28 mouse cellular contexts compared by ENCODE assay signal in the genomic region with DNA sequence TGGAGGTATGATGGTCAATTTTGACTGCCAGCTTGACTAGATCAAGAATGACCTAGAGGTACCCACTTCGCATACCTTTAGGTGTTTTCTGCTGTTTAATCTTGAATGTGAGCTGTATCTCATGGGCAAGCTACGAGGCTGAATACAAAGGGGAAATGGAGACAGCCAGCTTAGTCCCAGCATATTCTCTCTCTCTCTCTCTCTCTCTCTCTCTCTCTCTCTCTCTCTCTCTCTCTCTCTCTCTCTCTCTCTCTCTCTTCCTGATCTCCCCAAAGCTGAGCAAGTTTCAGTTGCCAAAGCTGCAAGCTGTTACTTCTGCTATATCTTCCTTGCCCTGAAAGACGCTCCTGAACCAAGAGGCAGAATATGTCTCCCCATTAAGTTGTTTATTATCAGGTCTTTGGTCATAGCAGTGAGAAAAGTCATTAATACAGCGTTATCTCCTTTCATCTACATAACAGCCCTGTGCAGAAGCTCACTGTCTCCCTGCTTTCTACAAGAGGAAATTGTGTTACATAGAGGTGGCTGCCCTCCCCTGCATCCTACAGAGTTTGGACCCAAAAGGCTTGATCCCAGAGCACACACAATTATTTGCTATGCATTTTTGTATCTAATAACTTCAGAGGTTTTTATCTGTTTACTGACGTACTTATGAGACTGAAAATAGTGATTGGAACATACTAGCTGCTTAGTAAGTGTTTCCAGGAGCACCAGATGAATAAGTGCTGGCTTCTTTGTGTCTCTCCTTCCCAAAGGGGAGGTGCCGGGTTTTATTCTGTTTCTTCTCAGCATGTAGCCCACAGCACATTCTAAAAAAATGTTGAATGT. TPM values are rescaled to one million over a fixed set of nuclear protein-coding genes. Genes with fewer than 3 reads are reported as not detected.
DNase-seq lines count a peak whose midpoint lies in the region; ATAC-seq and TF ChIP-seq lines count a peak whose summit lies in the region.
"Had no signal": no experiment of that assay in that cellular context is flagged by ENCODE, and none has a peak within 500 bp of the region (broad histone marks: within the 10 kb centered on the region; RNA-seq: fewer than 3 reads in every experiment).

No protein-coding gene starts in this region.

- no peak overlapping the region for H3K4me3 ChIP-seq in heart, embryonic 16.5 days (ENCODE audit: low read length)
- no peak overlapping the region for H3K4me3 ChIP-seq in heart, embryonic 10.5 days
- no peak overlapping the region for H3K4me3 ChIP-seq in kidney, postnatal 0 days (replicated peaks; ENCODE audit: low read depth, low read length)
- no peak overlapping the region for H3K4me3 ChIP-seq in forebrain, embryonic 14.5 days (ENCODE audit: low read depth, low read length)
- H3K4me3 ChIP-seq in lung, adult 2 months (replicated peaks; ENCODE audit: extremely low read depth, low read depth, low read length), result no peak overlapping the region
- H3K4me3 ChIP-seq: forebrain, embryonic 15.5 days; heart, embryonic 15.5 days; hindbrain, embryonic 10.5 days; hindbrain, embryonic 15.5 days; midbrain, embryonic 10.5 days; midbrain, embryonic 15.5 days had no signal

- H3K36me3 ChIP-seq in heart, embryonic 16.5 days (ENCODE audit: control insufficient read depth, insufficient read depth), result no peaks in the 10 kb centered on the region
- no peaks in the 10 kb centered on the region for H3K36me3 ChIP-seq in heart, embryonic 10.5 days
- no peaks in the 10 kb centered on the region for H3K36me3 ChIP-seq in kidney, postnatal 0 days (ENCODE audit: insufficient read depth, low read length)
- H3K36me3 ChIP-seq in forebrain, embryonic 14.5 days (ENCODE audit: control insufficient read depth, insufficient read depth, low read length), result no peaks in the 10 kb centered on the region
- H3K36me3 ChIP-seq: forebrain, embryonic 15.5 days; heart, embryonic 15.5 days; hindbrain, embryonic 10.5 days; hindbrain, embryonic 15.5 days; midbrain, embryonic 10.5 days; midbrain, embryonic 15.5 days had no signal

- no peaks in the 10 kb centered on the region for H3K27me3 ChIP-seq in heart, embryonic 16.5 days (ENCODE audit: control insufficient read depth, insufficient read depth, low read length)
- H3K27me3 ChIP-seq in heart, embryonic 10.5 days (ENCODE audit: insufficient read depth, poor library complexity, severe bottlenecking), result no peaks in the 10 kb centered on the region
- no peaks in the 10 kb centered on the region for H3K27me3 ChIP-seq in kidney, postnatal 0 days (ENCODE audit: insufficient read depth, low read length)
- no peaks in the 10 kb centered on the region for H3K27me3 ChIP-seq in forebrain, embryonic 14.5 days (replicated peaks; ENCODE audit: control insufficient read depth, insufficient read depth, low read length)
- H3K27me3 ChIP-seq: forebrain, embryonic 15.5 days; heart, embryonic 15.5 days; hindbrain, embryonic 15.5 days; midbrain, embryonic 15.5 days; Patski had no signal

- H3K4me1 ChIP-seq in heart, embryonic 16.5 days (ENCODE audit: control insufficient read depth, insufficient read depth, low read length), result peaks cover 4% of the 10 kb centered on the region
- no peaks in the 10 kb centered on the region for H3K4me1 ChIP-seq in heart, embryonic 10.5 days
- H3K4me1 ChIP-seq in kidney, postnatal 0 days (replicated peaks; ENCODE audit: insufficient read depth, low read length), result no peaks in the 10 kb centered on the region
- H3K4me1 ChIP-seq in forebrain, embryonic 14.5 days (ENCODE audit: control insufficient read depth, insufficient read depth, low read length), result no peaks in the 10 kb centered on the region
- H3K4me1 ChIP-seq in lung, adult 2 months (ENCODE audit: control insufficient read depth, insufficient read depth, low read length), result no peaks in the 10 kb centered on the region
- H3K4me1 ChIP-seq: forebrain, embryonic 15.5 days; hindbrain, embryonic 10.5 days; hindbrain, embryonic 15.5 days; midbrain, embryonic 15.5 days had no signal

- DNase-seq in heart, embryonic 10.5 days (ENCODE audit: low spot score), result no peak
- no peak for DNase-seq in kidney, postnatal 0 days (ENCODE audit: low spot score)
- no peak for DNase-seq in kidney, adult 9 months
- peak; percentile 51 for DNase-seq in NIH3T3 (ENCODE audit: low read depth)
- no peak for DNase-seq in forebrain, embryonic 14.5 days (ENCODE audit: low spot score)
- no peak for DNase-seq in lung, adult 2 months
- DNase-seq: adrenal gland, postnatal 10 days; cerebellum, adult 11-12 months; cerebellum, postnatal 10 days; kidney, adult 2 months; liver; lung, embryonic 14.5 days; lung, postnatal 14 days; right cerebral cortex, adult 18-20 months; thymus, postnatal 4 days had no signal

- H3K4me2 ChIP-seq in heart, embryonic 16.5 days (ENCODE audit: low read depth, low read length), result no peak overlapping the region
- H3K4me2 ChIP-seq in kidney, postnatal 0 days (ENCODE audit: low read length), result no peak overlapping the region
- H3K4me2 ChIP-seq in forebrain, embryonic 14.5 days (ENCODE audit: low read length), result no peak overlapping the region
- H3K4me2 ChIP-seq: forebrain, embryonic 15.5 days; heart, embryonic 15.5 days; hindbrain, embryonic 15.5 days; lung, embryonic 14.5 days; midbrain, embryonic 15.5 days had no signal

- no peak; the same call in 1 of the 2 replicates for ATAC-seq in heart, embryonic 16.5 days (replicated peaks; ENCODE audit: extremely low read depth, insufficient read depth, low FRiP score)
- no peak for ATAC-seq in kidney, postnatal 0 days (replicated peaks; ENCODE audit: low FRiP score, low read depth)
- ATAC-seq in megakaryocyte progenitor cell, adult 5-6 weeks (replicated peaks; ENCODE audit: poor library complexity), result 0 out of 2 replicates have a peak, but pooled peaks have one; percentile 26
- ATAC-seq in forebrain, embryonic 14.5 days, result no peak
- ATAC-seq: CD4-positive, CD25-positive, alpha-beta regulatory T cell, adult 4 months; forebrain, embryonic 15.5 days; inflammation-experienced regulatory T-cells, adult 6 months; midbrain, embryonic 15.5 days; Patski had no signal

- TF ChIP-seq CTCF in kidney, postnatal 0 days (IDR thresholded peaks at IDR 0.05; ENCODE audit: low read depth), result no peak
- TF ChIP-seq CTCF in lung, adult 2 months (IDR thresholded peaks at IDR 0.05; ENCODE audit: insufficient read depth, low read length), result no peak

- no peak for TF ChIP-seq POLR2A in lung, adult 2 months (IDR thresholded peaks at IDR 0.05; ENCODE audit: borderline replicate concordance, extremely low read depth, low read depth, low read length)

- H3K9me3 ChIP-seq in heart, embryonic 16.5 days (replicated peaks; ENCODE audit: control insufficient read depth, low read length), result no peaks in the 10 kb centered on the region
- no peaks in the 10 kb centered on the region for H3K9me3 ChIP-seq in heart, embryonic 10.5 days
- no peaks in the 10 kb centered on the region for H3K9me3 ChIP-seq in kidney, postnatal 0 days (replicated peaks; ENCODE audit: low read length)
- H3K9me3 ChIP-seq in forebrain, embryonic 14.5 days (replicated peaks; ENCODE audit: control insufficient read depth, low read length), result no peaks in the 10 kb centered on the region
- H3K9me3 ChIP-seq: forebrain, embryonic 15.5 days; heart, embryonic 15.5 days; hindbrain, embryonic 10.5 days; hindbrain, embryonic 15.5 days; midbrain, embryonic 10.5 days; midbrain, embryonic 15.5 days had no signal

- 67% methylated on average over 6 of the region's 6 CpGs for WGBS in heart, embryonic 16.5 days
- WGBS in heart, embryonic 10.5 days, result 73% methylated on average over 6 of the region's 6 CpGs
- WGBS in kidney, postnatal 0 days, result 67% methylated on average over 6 of the region's 6 CpGs
- WGBS in forebrain, embryonic 14.5 days, result 70% methylated on average over 6 of the region's 6 CpGs
- 73% methylated on average over 6 of the region's 6 CpGs for WGBS in lung, adult 2 months

- H3K27ac ChIP-seq in heart, embryonic 16.5 days (ENCODE audit: low read length), result peak overlapping the region; percentile 32; the same call in 1 of the 2 replicates
- no peak overlapping the region for H3K27ac ChIP-seq in heart, embryonic 10.5 days
- H3K27ac ChIP-seq in kidney, postnatal 0 days, result peak overlapping the region; percentile 19; the same call in 1 of the 2 replicates
- no peak overlapping the region for H3K27ac ChIP-seq in forebrain, embryonic 14.5 days (ENCODE audit: low read depth, low read length)
- H3K27ac ChIP-seq: forebrain, embryonic 15.5 days; heart, embryonic 15.5 days; hindbrain, embryonic 10.5 days; hindbrain, embryonic 15.5 days; liver, embryonic 14.5 days; midbrain, embryonic 10.5 days; midbrain, embryonic 15.5 days; stomach, postnatal 0 days had no signal

- no peak overlapping the region for H3K9ac ChIP-seq in heart, embryonic 16.5 days (ENCODE audit: low read length)
- H3K9ac ChIP-seq in kidney, postnatal 0 days (ENCODE audit: low read depth, low read length), result no peak overlapping the region
- H3K9ac ChIP-seq in forebrain, embryonic 14.5 days (ENCODE audit: low read length), result no peak overlapping the region
- H3K9ac ChIP-seq: forebrain, embryonic 15.5 days; heart, embryonic 15.5 days; hindbrain, embryonic 15.5 days; liver, embryonic 14.5 days; lung, embryonic 14.5 days; midbrain, embryonic 15.5 days had no signal

RNA-seq across cellular contexts. Expression of a gene that starts 10.7 kb away (rescaled TPM):
- polyA plus RNA-seq in heart, embryonic 16.5 days (2015; fragmentation: Nextera tagmentation; extraction: Ambion mirVana), result 21.2 and 24.4 TPM in 2 replicates
- 8.7 and 11.8 TPM in 2 replicates for polyA plus RNA-seq in heart, embryonic 10.5 days (2016; fragmentation: Nextera tagmentation; extraction: Ambion mirVana)
- polyA plus RNA-seq in kidney, postnatal 0 days (2015; fragmentation: Nextera tagmentation; extraction: Ambion mirVana), result 87.8 and 97.9 TPM in 2 replicates
- 9.8 and 10.0 TPM in 2 replicates for total RNA-seq in megakaryocyte progenitor cell, adult 5-6 weeks (2015)
- 13.8 and 16.4 TPM in 2 replicates for total RNA-seq in megakaryocyte progenitor cell, adult 5-6 weeks (2017)
- polyA plus RNA-seq in forebrain, embryonic 14.5 days (2014; fragmentation: Nextera tagmentation; extraction: Ambion mirVana), result 1.6 and 1.7 TPM in 2 replicates
- 18.4 and 24.1 TPM in 2 replicates for polyA plus RNA-seq in lung, adult 2 months (2012; rRNA removed)

Comparison
In these comparisons a context has a peak if more than half of its experiments do, and no peak if none do; other contexts are left out.
1. H3K27ac ChIP-seq: peak in heart, embryonic 16.5 days (single experiment) and kidney, postnatal 0 days (single experiment); none in heart, embryonic 10.5 days (single experiment) and forebrain, embryonic 14.5 days (single experiment).